In genomic region chr16:32689501-32689900, GRCm38 (mm10) we compare ENCODE assay signal across 9 mouse cellular contexts. TPM values are rescaled to one million over a fixed set of nuclear protein-coding genes. Genes with fewer than 3 reads are reported as not detected.
A peak's percentile ranks its signal among the peaks of the same experiment; 100 is the strongest.
DNase-seq lines count a peak whose midpoint lies in the region; ATAC-seq lines count a peak whose summit lies in the region.
"Had no signal": no experiment of that assay in that cellular context is flagged by ENCODE, and none has a peak within 500 bp of the region (broad histone marks: within the 10 kb centered on the region; RNA-seq: fewer than 3 reads in every experiment).

No protein-coding gene starts in this region.

- peak; percentile 41 for DNase-seq in left cerebral cortex, adult 11 months (ENCODE audit: low spot score)
- no peak for DNase-seq in left cerebral cortex, adult 8-10 months (ENCODE audit: low spot score in 2 of 2)
- peak; percentile 62 for DNase-seq in T-cell, adult 2 months (ENCODE audit: low spot score)
- peak; percentile 73 for DNase-seq in embryo, embryonic 9.5 days (ENCODE audit: extremely low spot score)
- peak; percentile 67 to 79 for DNase-seq in left cerebral cortex, adult 18-20 months (ENCODE audit: low spot score in 2 of 2)
- peak; percentile 83 for DNase-seq in testis, postnatal 10 days (ENCODE audit: low spot score)

- H3K27me3 ChIP-seq in hindbrain, embryonic 13.5 days: no peaks in the 10 kb centered on the region
- H3K27me3 ChIP-seq in megakaryocyte, embryonic 14.5 days (replicated peaks): peaks cover 5% of the 10 kb centered on the region
- H3K27me3 ChIP-seq: embryonic facial prominence, embryonic 13.5 days had no signal

- no peaks in the 10 kb centered on the region for H3K36me3 ChIP-seq in hindbrain, embryonic 13.5 days
- no peaks in the 10 kb centered on the region for H3K36me3 ChIP-seq in megakaryocyte, embryonic 14.5 days (replicated peaks; ENCODE audit: low read length)
- H3K36me3 ChIP-seq: embryonic facial prominence, embryonic 13.5 days had no signal

- no peaks in the 10 kb centered on the region for H3K9me3 ChIP-seq in hindbrain, embryonic 13.5 days
- no peaks in the 10 kb centered on the region for H3K9me3 ChIP-seq in megakaryocyte, embryonic 14.5 days
- H3K9me3 ChIP-seq: embryonic facial prominence, embryonic 13.5 days had no signal

- 0 out of 2 replicates have a peak, but pooled peaks cover 3% of the 10 kb centered on the region for H3K4me1 ChIP-seq in hindbrain, embryonic 13.5 days (replicated peaks)
- peaks cover 48% of the 10 kb centered on the region for H3K4me1 ChIP-seq in megakaryocyte, embryonic 14.5 days

- H3K27ac ChIP-seq in hindbrain, embryonic 13.5 days: no peak overlapping the region
- H3K27ac ChIP-seq: embryonic facial prominence, embryonic 13.5 days had no signal

- no peak overlapping the region for H3K4me3 ChIP-seq in hindbrain, embryonic 13.5 days
- H3K4me3 ChIP-seq in megakaryocyte, embryonic 14.5 days (replicated peaks): peak overlapping the region; percentile 86
- H3K4me3 ChIP-seq: embryonic facial prominence, embryonic 13.5 days had no signal

- 0 out of 2 replicates have a peak, but pooled peaks have one; percentile 36 for ATAC-seq in hindbrain, embryonic 13.5 days (ENCODE audit: low FRiP score)

- H3K9ac ChIP-seq in hindbrain, embryonic 13.5 days: no peak overlapping the region
- H3K9ac ChIP-seq: embryonic facial prominence, embryonic 13.5 days had no signal

- H3K4me2 ChIP-seq in hindbrain, embryonic 13.5 days: no peak overlapping the region
- H3K4me2 ChIP-seq: embryonic facial prominence, embryonic 13.5 days had no signal

- 6% methylated on average over 9 of the region's 9 CpGs for WGBS in hindbrain, embryonic 13.5 days

RNA-seq across cellular contexts. Expression of gene Tnk2, which starts 45.8 kb away (rescaled TPM):
- 100 to 1,000 TPM; 243 to 266 (median 252) TPM for total RNA-seq in left cerebral cortex, adult 8-10 months (2022)
- 18.0 and 19.1 TPM in 2 replicates for polyA plus RNA-seq in hindbrain, embryonic 13.5 days (2015; fragmentation: Nextera tagmentation; extraction: Ambion mirVana)
- total RNA-seq in left cerebral cortex, adult 18-20 months (2021): 100 to 1,000 TPM; 245 to 253 TPM
- 230 and 1,256 TPM in 2 replicates for polyA plus RNA-seq in megakaryocyte, embryonic 14.5 days (2012; ENCODE audit: insufficient read depth, low replicate concordance)

RNA-seq across cellular contexts. Expression of gene Muc4, which starts 46.2 kb away (rescaled TPM):
- total RNA-seq in left cerebral cortex, adult 8-10 months (2022): under 1 TPM in 1 of 4 experiments, not detected in 3; 0.05 TPM
- polyA plus RNA-seq in hindbrain, embryonic 13.5 days (2015; fragmentation: Nextera tagmentation; extraction: Ambion mirVana): not detected in 2 replicates
- total RNA-seq in left cerebral cortex, adult 18-20 months (2021): not detected
- polyA plus RNA-seq in megakaryocyte, embryonic 14.5 days (2012; ENCODE audit: insufficient read depth, low replicate concordance): not detected in 2 replicates

Comparison
In these comparisons a context has a peak if more than half of its experiments do, and no peak if none do; other contexts are left out.
1. DNase-seq: peak in left cerebral cortex, adult 11 months (single experiment), T-cell, adult 2 months (single experiment), embryo, embryonic 9.5 days (single experiment), left cerebral cortex, adult 18-20 months (2 of 2) and testis, postnatal 10 days (single experiment); none in left cerebral cortex, adult 8-10 months (0 of 2).